Mouse (Mus musculus) myocyte (in vitro differentiated cells): ENCODE measurements around the gene Ppa1.

ENCODE experiments used
- CEBPB ChIP-seq: IDR thresholded peaks from 2 replicates; pipeline ENCODE4 v1.6.1; 2011; ENCODE audit warnings: mild to moderate bottlenecking, moderate library complexity; ENCODE audit not compliant: poor library complexity, insufficient read depth, severe bottlenecking
- E2F4 ChIP-seq: IDR thresholded peaks from one replicate; pipeline ENCODE4 v1.6.1; 2011; ENCODE audit warnings: mild to moderate bottlenecking, control low read depth, moderate library complexity; ENCODE audit not compliant: insufficient read depth
- MAX ChIP-seq: IDR thresholded peaks from one replicate; pipeline ENCODE4 v1.6.1; 2011; ENCODE audit warnings: low read depth, mild to moderate bottlenecking, control low read depth
- MYOD1 ChIP-seq, 3 experiments: IDR thresholded peaks; one replicate each; pipeline ENCODE4 v1.6.1; 2011; ENCODE audit warnings: control low read depth in 2 of 3, low read depth in 2 of 3, mild to moderate bottlenecking in 2 of 3, moderate library complexity in 1 of 3; ENCODE audit not compliant: insufficient read length in 2 of 3, control insufficient read depth in 1 of 3
- MYOG ChIP-seq, 3 experiments: IDR thresholded peaks; one replicate each; pipeline ENCODE4 v1.6.1; 2011; ENCODE audit warnings: control low read depth in 2 of 3, low read depth in 2 of 3, mild to moderate bottlenecking in 2 of 3; ENCODE audit not compliant: insufficient read length in 2 of 3, control insufficient read depth in 1 of 3, insufficient read depth in 1 of 3
- POLR2A ChIP-seq: IDR thresholded peaks from one replicate; pipeline ENCODE4 v1.6.1; 2011; ENCODE audit warnings: low read depth, mild to moderate bottlenecking, control low read depth, moderate library complexity; ENCODE audit not compliant: insufficient read length
- POLR2AphosphoS2 ChIP-seq: IDR thresholded peaks from one replicate; pipeline ENCODE4 v1.6.1; 2011; ENCODE audit warnings: low read depth, control low read depth; ENCODE audit not compliant: insufficient read length
- REST ChIP-seq: IDR thresholded peaks from one replicate; pipeline ENCODE4 v1.6.1; 2011; ENCODE audit warnings: mild to moderate bottlenecking, control low read depth, moderate library complexity; ENCODE audit not compliant: insufficient read depth, insufficient read length
- TCF12 ChIP-seq: IDR thresholded peaks from one replicate; pipeline ENCODE4 v1.6.1; 2011; ENCODE audit warnings: mild to moderate bottlenecking, control low read depth; ENCODE audit not compliant: poor library complexity, insufficient read depth, severe bottlenecking
- TCF3 ChIP-seq: IDR thresholded peaks from one replicate; pipeline ENCODE4 v1.6.1; 2011; ENCODE audit warnings: low read depth, control low read depth; ENCODE audit not compliant: insufficient read length
- USF1 ChIP-seq: IDR thresholded peaks from one replicate; pipeline ENCODE4 v1.6.1; 2011; ENCODE audit warnings: low read depth, mild to moderate bottlenecking, control low read depth, moderate library complexity

- TF ChIP-seq POLR2A (no peak), USF1 (no peak), TCF3 (no peak), REST (no peak), CEBPB (no peak), MYOD1 (IDR thresholded peaks at IDR 0.05; ENCODE audit: control insufficient read depth in 1 of 3, insufficient read length in 2 of 3, low read depth in 2 of 3) (no peak), E2F4 (no peak), MAX (no peak), TCF12 (no peak), POLR2AphosphoS2 (no peak), MYOG (IDR thresholded peaks at IDR 0.05; ENCODE audit: control insufficient read depth in 1 of 3, insufficient read depth in 1 of 3, insufficient read length in 2 of 3, low read depth in 2 of 3) (no peak)
Measured at GRCm38 (mm10) chr10:61605851-61606250, 42.5 kb upstream of the Ppa1 start.
